Mouse (Mus musculus): ENCODE measurements at regions not wholly inside any gene's neighbourhood (a gene's known extent, or its start where the extent isn't known, plus 50 kb on each side); places are given as distances from the start of the nearest gene placed in this dataset.

DNA sequence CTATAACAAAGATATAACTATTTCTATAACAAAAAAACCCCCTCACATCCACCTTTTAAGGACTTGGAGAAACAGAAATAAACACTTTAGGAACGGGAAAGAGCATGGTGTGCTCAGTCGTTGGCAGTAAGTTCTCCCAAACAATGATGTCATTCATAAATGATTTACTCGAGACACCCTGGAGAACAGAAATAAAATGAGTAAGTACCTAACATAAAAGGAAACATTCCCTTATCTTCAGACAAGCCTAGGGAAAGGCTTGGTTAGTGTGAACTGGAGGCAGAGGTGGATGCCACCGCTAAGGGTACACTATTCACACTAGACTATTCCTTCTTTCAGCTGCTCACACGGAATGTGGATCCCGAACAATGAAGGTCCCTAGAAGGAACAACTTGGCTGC, 62.2 kb upstream of the Dnah5 start:
- H3K79me2 ChIP-seq (replicated peaks; ENCODE audit: control insufficient read depth, extremely low read depth, insufficient read depth, poor library complexity, severe bottlenecking): no peaks in the 10 kb centered on the region
- no peak overlapping the region for H3K4me3 ChIP-seq (replicated peaks in 1 of 3; ENCODE audit: low read depth in 2 of 3, low read length in 2 of 3, poor library complexity in 1 of 3)
- no peaks in the 10 kb centered on the region for H3K9me3 ChIP-seq (replicated peaks; ENCODE audit: low read length)
- no peak for DNase-seq (ENCODE audit: extremely low read depth)
- no peak overlapping the region for H3K27ac ChIP-seq (ENCODE audit: insufficient read depth, low read depth)
- H3K4me1 ChIP-seq (ENCODE audit: control insufficient read depth in 1 of 2, insufficient read depth in 2 of 2): peaks cover 0 to 6% of the 10 kb centered on the region in 2 experiments; a peak in 1 of 4 replicates
- no peaks in the 10 kb centered on the region for H3K36me3 ChIP-seq (replicated peaks in 1 of 2; ENCODE audit: control insufficient read depth in 1 of 2, insufficient read depth in 1 of 2, low read length in 1 of 2)
- H3K4me2 ChIP-seq (ENCODE audit: insufficient read depth, low read depth, poor library complexity, severe bottlenecking): no peak overlapping the region
- in situ Hi-C loops (cut with MboI; ENCODE audit: low pct_ligation_motif_present, low pct_unique_long_range_greater_than_20kb, low sequenced_read_pairs) (no loop called here), dilution Hi-C loops (cut with MboI; ENCODE audit: extremely low pct_ligation_motif_present, extremely low pct_unique_long_range_greater_than_20kb, low sequenced_read_pairs) (no loop called here)
- TF ChIP-seq ZMIZ1 (IDR thresholded peaks at IDR 0.05; ENCODE audit: low read depth, low read length) (no peak), NRF1 (IDR thresholded peaks at IDR 0.05; ENCODE audit: low read depth, low read length) (no peak), TBP (conservative IDR thresholded peaks at IDR 0.05; ENCODE audit: low read depth, low read length) (no peak), IRF4 (IDR thresholded peaks at IDR 0.05; ENCODE audit: low read depth, low read length) (no peak), ELF1 (IDR thresholded peaks at IDR 0.05; ENCODE audit: low read depth, low read length) (no peak), RCOR1 (conservative IDR thresholded peaks at IDR 0.05; ENCODE audit: low read depth, low read length) (no peak), USF2 (conservative IDR thresholded peaks at IDR 0.05; ENCODE audit: low read depth, low read length) (no peak), ZKSCAN1 (IDR thresholded peaks at IDR 0.05; ENCODE audit: borderline replicate concordance, low read depth, low read length) (no peak), TCF12 (IDR thresholded peaks at IDR 0.05; ENCODE audit: low read depth, low read length) (no peak), SIN3A (IDR thresholded peaks at IDR 0.05; ENCODE audit: low read length) (no peak), KAT2A (IDR thresholded peaks at IDR 0.05; ENCODE audit: insufficient replicate concordance, low read length) (no peak)
- no peaks in the 10 kb centered on the region for H3K27me3 ChIP-seq (replicated peaks)
- no peak overlapping the region for H3K9ac ChIP-seq (ENCODE audit: insufficient read depth, low read depth)

GRCm38 (mm10) chr15:28144217-28144616, 59.3 kb upstream of the Dnah5 start:
- in situ Hi-C loops (cut with MboI; ENCODE audit: low pct_ligation_motif_present, low pct_unique_long_range_greater_than_20kb, low sequenced_read_pairs) (no loop called here), dilution Hi-C loops (cut with MboI; ENCODE audit: extremely low pct_ligation_motif_present, extremely low pct_unique_long_range_greater_than_20kb, low sequenced_read_pairs) (no loop called here)
- no peak overlapping the region for H3K4me3 ChIP-seq (replicated peaks in 1 of 3; ENCODE audit: low read depth in 2 of 3, low read length in 2 of 3, poor library complexity in 1 of 3)
- H3K36me3 ChIP-seq (replicated peaks in 1 of 2; ENCODE audit: control insufficient read depth in 1 of 2, insufficient read depth in 1 of 2, low read length in 1 of 2): no peaks in the 10 kb centered on the region
- TF ChIP-seq ZC3H11A (IDR thresholded peaks at IDR 0.05; ENCODE audit: low read depth, low read length) (no peak), ZMIZ1 (IDR thresholded peaks at IDR 0.05; ENCODE audit: low read depth, low read length) (no peak), JUN (IDR thresholded peaks at IDR 0.05; ENCODE audit: insufficient read depth, low read depth, low read length) (no peak), ZKSCAN1 (IDR thresholded peaks at IDR 0.05; ENCODE audit: borderline replicate concordance, low read depth, low read length) (no peak), SMC3 (IDR thresholded peaks at IDR 0.05; ENCODE audit: low read depth, low read length) (no peak), MXI1 (IDR thresholded peaks at IDR 0.05; ENCODE audit: low read depth, low read length) (no peak), NELFE (IDR thresholded peaks at IDR 0.05; ENCODE audit: low read depth, low read length) (no peak), MEF2A (IDR thresholded peaks at IDR 0.05; ENCODE audit: borderline replicate concordance, low read depth, low read length) (no peak), POLR2AphosphoS2 (IDR thresholded peaks at IDR 0.05; ENCODE audit: low read depth, low read length) (no peak), MAZ (IDR thresholded peaks at IDR 0.05; ENCODE audit: low read depth, low read length) (no peak), JUND (conservative IDR thresholded peaks at IDR 0.05; ENCODE audit: low read depth, low read length) (no peak), USF1 (IDR thresholded peaks at IDR 0.05; ENCODE audit: low read depth, low read length) (no peak), RAD21 (IDR thresholded peaks at IDR 0.05; ENCODE audit: low read depth, low read length) (no peak), MYC (IDR thresholded peaks at IDR 0.05; ENCODE audit: low read depth, low read length) (no peak), PAX5 (IDR thresholded peaks at IDR 0.05; ENCODE audit: low read length) (no peak), CHD1 (IDR thresholded peaks at IDR 0.05; ENCODE audit: low read depth, low read length) (no peak), CHD2 (IDR thresholded peaks at IDR 0.05; ENCODE audit: low read length) (no peak)
- H3K27ac ChIP-seq (ENCODE audit: insufficient read depth, low read depth): no peak overlapping the region
- H3K27me3 ChIP-seq (replicated peaks): no peaks in the 10 kb centered on the region
- no peak overlapping the region for H3K9ac ChIP-seq (ENCODE audit: insufficient read depth, low read depth)
- DNase-seq (ENCODE audit: extremely low read depth): no peak
- no peaks in the 10 kb centered on the region for H3K79me2 ChIP-seq (replicated peaks; ENCODE audit: control insufficient read depth, extremely low read depth, insufficient read depth, poor library complexity, severe bottlenecking)
- peaks cover 0 to 6% of the 10 kb centered on the region in 2 experiments; a peak in 1 of 4 replicates for H3K4me1 ChIP-seq (ENCODE audit: control insufficient read depth in 1 of 2, insufficient read depth in 2 of 2)
- no peak overlapping the region for H3K4me2 ChIP-seq (ENCODE audit: insufficient read depth, low read depth, poor library complexity, severe bottlenecking)
- no peaks in the 10 kb centered on the region for H3K9me3 ChIP-seq (replicated peaks; ENCODE audit: low read length)
